Mouse (Mus musculus) testis, adult 2 months (tissue): ENCODE measurements around the gene Stn1.

Source experiments
- CTCF ChIP-seq: fragments of 200-500 bp; IDR thresholded peaks from 2 replicates; pipeline ENCODE4 v1.5.1; 2012; ENCODE audit warnings: low read depth, mild to moderate bottlenecking, inconsistent platforms, low read length, moderate library complexity; ENCODE audit not compliant: control insufficient read depth, insufficient read depth, insufficient replicate concordance
- POLR2A ChIP-seq: fragments of 200-500 bp; IDR thresholded peaks from 2 replicates; pipeline ENCODE4 v1.6.1; 2012; ENCODE audit warnings: low read depth, mild to moderate bottlenecking, inconsistent platforms, low read length, moderate library complexity; ENCODE audit not compliant: control insufficient read depth

GRCm38 (mm10) chr19:47508771-47509281 lies 28.5 kb downstream of the Stn1 start:
- TF ChIP-seq CTCF (no peak), POLR2A (no peak)
